Mouse (Mus musculus) c-Kit-positive CD71-negative TER-119-negative erythroid progenitor cells, embryonic 14.5 days (primary cell): ENCODE data around the gene Dock7.

Experiments
- DNase-seq: peaks from one replicate; pipeline ENCODE4 v3.0.0-alpha.2; 2013; ENCODE audit warnings: low read depth

Dock7 gene

DNA sequence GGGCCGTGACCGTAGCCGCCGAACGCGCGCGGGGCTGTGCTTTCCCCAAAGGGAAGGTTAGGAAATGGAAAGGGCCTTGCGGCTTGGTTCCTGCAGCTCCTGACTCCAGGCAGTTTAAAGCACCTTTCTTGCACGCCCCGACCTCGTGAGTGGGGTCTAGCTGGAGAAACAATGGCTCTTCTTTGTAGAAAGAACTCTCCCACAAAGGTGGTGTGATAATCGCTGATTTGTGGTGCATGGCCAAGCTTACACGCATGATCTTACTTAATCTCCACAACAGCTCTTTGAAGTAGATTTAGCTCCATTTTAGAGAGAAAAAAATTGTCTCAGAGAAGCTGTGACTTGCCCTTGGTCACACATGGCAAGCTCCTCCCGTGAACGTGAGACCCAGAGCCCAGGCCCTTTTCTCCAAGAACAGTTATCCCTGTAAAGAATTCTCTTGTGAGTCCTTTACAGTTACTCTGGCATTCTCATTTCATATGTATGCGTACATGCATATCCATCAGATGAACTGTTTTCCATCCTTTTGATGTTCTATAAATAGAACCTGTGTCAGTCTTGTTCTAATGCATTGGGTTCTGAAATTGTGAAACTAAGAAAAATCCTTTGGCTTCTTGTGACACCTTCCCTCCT, 524 bp upstream of the Dock7 start:
- DNase-seq: no peak

DNA sequence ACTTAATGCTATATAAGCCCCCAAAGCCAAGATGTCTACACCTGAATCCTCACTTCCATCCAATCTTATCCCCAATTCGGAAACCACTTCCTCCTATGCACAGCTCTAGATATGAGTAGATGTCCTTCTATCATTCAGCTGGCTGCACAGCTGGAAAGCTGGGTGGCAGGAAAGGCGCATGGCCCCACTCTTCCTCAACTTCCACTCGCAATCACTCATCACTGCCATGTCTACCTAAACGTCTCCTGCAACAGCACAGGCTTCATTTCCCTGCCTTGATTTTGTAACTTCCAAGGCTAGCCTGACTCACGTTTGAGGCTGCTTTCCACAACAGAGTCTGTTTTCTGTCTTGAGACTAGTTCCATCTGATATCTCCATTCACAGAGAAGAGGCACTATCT, 1.7 kb downstream of the Dock7 start:
- DNase-seq: no peak

DNA sequence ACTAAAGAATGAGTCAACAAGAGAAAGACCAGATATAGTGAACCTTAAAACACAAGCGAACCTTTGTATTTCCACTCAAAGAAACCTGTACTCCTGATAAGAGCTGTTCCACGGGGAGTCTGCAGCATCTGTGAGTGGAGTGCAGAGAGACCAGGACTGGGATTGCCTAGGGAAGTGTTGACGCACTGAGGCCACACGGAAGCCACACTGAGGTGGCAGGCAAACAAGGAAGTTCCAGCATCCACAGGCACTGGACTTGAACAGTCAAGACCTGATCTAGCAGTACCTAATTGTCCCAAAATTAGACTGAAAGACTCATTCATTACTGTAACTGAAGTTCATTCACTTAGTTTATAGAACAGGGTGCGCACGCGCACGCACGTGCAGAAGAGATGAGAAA, 4.9 kb downstream of the Dock7 start:
- no peak for DNase-seq

DNA sequence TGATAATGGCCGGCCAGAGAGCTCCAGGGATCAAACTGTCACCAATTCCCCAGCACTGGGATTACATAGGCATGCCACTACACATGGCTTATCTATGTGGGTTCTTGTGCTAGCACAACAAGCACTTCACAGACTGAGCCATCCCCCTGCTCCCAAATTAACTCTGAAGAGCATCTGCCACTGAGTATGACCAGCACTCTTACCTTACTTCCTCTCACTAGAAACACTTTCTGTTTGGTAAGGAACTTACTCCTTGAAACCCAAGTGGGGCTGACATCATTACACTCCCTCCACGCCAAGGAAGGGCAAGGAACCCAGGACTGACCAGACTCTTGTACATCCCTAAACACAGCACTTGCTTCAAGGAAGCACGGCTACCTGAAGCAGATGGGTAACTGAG, 9.0 kb downstream of the Dock7 start:
- no peak for DNase-seq

DNA sequence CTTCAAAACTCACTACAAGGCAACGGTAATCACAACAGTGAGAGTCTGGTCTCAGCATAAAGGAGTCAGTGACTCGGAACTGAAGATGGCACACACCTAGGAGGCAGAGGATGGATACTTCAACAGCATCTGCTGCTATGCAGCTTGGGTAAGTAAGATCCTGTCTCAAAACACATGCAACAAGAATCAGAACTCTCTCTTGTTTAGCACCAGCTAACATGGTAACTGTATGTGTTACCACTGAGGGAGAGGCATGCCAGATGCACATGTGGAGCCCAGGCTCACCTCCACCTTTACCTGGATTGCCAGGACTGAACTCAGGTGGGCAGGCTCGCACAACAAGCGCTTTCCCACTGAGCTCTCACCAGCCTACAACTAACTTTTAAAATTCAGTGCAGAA, 11.9 kb downstream of the Dock7 start:
- DNase-seq: no peak

DNA sequence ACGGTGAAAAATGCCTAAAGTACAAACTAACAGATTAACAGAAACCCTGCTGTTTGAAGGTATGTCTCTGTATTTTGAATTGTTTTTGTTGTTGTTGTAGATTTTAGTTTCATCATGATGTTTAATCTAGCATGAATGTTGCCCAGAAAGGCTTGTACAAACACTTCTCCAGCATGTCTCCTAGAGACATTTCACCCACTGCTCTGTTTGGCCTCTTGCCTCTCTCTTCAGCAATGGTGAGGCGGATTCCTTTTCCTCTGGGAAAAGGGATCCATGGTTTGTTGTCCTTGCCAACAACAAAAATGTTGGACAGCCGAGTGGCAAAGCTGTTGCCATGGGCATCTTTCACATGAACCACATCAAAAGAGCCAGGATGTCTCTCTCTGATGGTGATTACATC, 17.9 kb downstream of the Dock7 start:
- DNase-seq: no peak

DNA sequence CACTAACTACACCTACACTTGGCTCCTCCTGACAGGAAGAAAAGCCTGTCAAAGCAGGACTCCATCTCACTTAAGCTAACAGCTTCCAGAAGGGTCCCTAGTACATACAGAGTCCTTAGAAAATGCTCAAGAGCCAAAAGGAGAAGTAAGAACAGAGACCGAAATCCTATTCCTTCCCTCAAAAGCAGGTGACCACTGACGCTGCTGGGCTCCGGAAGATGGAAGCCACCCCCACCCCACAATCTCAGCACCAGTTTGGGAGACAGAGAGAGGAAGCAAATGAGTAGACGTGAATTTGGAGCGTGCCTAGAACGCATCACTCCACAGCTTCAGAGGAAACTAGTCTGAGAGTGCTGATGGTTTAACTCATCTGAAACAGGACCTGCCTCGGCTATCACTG, 20.0 kb downstream of the Dock7 start:
- no peak for DNase-seq

DNA sequence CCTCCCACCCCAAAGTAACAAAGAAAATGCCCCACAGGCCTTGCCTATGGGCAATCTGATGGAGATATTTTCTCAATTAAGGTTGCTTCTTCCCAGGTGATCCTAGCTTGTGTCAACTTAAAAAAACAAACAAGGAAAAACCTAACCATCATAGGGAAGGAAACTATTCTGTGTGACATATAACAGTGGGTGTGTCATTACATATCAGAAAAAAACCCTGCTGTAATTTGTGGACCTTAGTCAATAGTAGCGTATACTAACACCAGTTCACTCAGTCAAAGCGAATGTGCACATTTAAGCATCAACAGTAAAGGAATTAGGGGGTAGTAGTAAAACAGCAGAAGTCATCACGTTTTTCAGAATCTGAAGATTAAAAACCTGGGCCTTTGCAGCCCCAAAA, 28.9 kb downstream of the Dock7 start:
- no peak for DNase-seq

DNA sequence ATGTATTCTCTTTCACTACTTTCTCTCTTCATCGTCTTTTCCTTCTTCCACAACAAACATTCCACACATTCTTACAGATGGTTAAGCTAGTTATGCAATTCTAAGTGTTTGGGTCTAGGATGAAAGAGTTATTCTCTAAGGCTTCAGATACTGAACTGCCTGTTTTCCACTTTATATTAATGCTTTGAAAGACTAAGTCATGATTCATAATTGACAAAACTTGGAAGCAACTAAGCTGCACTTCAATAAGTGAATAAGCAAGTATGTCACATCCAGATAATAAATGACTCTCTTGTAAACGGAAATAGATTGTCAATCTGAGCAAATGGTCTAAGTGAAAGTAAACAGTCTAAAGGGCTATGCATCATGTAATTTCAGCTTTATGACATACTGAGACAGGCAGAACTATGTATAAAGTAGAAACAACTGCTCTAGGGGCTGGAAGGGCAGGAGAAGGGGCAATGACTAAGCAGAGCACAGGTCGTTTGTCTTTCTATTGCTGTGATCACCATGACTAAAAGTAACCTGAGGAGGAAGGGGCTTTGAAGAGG, 29.5 kb downstream of the Dock7 start:
- DNase-seq: no peak

DNA sequence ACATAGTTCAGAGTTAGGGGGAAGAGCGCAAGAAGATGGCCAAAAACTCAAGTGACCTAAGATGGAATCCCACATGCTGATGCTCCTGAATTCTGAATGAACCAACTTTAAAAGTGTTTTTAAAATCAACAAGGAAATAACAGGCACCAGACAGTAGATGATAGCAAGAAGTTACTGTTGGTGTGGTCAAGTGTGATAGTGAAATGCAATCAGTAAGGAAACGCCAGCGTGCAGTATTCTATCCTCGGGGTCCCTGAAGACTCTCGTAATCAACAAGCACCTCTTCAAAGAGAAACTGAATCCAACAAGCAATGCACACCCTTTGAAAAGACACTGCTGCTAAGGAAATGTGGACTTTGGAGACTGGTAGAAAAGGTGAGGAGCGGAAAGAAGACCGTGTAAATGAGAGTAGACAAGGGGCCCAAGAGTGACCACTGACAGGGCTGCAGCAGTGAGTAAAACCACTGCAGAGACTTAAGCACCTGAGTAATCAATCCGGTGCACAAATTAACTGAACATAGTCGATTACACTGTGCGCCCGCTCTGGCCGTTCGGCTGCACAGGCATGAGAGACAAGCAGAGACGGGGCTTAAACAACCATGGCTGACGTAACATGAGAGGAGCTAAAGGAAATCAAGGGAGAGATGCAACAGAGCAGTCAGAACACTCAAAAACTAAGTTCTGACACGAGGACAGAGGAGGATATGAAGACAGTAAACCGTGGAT, 32.8 kb downstream of the Dock7 start:
- no peak for DNase-seq

DNA sequence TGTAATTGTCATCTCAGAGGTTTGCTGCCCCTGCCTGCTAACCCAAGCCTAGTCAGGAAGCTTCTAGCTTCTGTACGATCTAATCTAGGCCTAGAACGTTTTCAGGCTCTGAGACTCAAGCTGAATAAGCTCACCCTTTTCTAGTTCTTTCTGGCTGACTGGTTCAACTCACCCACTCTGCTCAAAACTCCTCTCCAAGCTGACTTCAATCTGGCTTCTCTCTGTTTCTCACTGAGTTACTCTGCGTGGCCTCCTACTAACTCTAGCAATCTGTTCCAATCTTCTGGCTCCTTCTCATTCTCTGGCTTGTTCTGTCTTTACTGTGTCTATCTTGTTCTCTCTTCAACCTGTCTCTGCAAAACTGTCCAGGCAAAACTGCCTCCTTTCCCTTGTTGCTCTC, 36.9 kb downstream of the Dock7 start:
- DNase-seq: no peak

DNA sequence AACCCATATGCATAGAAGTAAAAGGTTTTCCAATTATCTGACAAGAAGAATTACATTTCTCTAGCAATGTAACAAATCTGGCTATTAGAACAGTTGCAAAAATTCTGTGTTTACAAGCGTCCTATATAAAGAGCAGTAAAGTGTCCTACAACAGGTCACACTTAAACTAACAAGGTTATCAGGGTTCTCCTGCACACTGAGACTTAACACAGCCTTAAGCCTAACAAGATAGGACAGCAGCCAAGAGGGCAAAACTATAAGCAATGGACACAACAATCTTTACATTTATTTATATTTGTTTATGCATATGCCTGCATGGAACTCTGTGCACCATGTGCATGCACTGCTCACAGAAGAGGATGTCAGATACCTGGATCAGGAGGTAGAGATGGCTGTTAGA, 39.5 kb downstream of the Dock7 start:
- no peak for DNase-seq

DNA sequence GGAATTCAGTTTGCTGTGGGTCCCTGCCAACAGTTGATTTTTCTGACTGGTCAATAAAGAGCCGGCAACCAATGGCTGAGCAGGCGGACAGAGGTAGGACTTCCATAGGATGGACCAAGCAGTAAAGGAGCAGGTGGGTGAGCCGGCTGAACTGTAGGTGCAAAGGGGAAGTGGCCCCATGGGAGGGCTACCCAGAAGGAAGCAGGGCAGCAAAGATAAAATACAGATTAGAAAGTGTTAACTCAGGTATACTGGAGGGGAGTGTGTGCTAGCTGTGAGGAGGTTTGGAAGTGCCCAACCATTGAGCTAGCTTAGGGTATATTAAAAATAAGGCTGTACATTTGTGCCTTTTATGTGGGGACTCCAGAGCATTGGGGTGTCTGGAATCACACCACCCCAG, 42.7 kb downstream of the Dock7 start:
- no peak for DNase-seq

DNA sequence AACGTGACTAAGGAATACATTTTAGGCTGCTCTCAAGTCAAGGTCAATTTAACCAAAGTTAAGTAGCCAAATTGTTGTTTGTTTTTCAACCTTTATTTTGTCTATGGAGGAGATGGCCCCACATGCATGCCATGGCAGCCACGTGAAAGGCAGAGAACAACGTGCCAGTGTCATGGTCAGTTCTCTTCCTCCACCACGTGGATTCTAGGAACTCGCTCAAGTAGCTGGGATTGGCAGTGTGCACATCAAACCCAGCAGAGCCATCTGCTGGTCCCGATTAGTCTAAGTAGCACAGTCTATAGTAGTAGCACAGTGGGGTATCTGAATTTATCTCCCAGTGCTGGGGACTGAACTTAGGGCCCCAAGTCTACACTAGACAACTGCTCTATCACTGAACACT, 51.9 kb downstream of the Dock7 start:
- no peak for DNase-seq

DNA sequence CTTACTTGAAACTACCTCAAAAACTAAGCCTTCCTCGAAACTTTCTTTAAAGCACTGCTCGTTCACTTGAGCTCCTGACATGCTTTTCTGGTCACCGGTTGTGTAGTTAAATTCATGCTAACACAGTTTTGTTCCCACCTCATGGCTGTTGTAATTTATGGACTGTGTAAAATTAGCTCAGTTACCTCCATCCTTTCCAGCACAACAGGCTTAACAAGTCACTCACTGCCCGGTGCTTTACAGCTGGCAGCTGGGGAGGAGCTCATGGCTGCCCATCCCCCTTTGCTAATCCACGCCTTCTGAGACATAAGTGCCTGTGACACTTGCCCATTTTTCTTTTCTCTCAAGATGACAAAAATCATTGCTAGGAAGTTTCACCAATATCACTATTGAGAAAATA, 56.2 kb downstream of the Dock7 start:
- no peak for DNase-seq

DNA sequence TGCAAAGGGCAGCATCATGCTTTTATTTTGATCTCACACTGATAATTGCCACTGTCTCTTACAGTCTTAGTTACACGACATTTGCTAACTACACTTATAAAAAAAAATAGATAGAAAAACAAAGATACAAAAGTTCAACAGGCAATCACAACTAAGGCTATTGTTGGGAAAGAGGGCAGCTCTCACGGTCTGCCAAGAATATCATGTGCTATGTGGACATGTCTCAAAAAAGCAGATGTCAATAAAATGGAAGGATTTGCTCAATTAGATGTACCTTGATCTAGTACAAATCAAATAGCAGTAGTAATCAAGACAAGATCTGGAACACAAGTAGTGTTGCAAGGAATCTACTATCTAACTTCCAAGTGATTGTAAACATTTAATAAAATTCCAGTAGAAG, 72.1 kb downstream of the Dock7 start:
- no peak for DNase-seq

DNA sequence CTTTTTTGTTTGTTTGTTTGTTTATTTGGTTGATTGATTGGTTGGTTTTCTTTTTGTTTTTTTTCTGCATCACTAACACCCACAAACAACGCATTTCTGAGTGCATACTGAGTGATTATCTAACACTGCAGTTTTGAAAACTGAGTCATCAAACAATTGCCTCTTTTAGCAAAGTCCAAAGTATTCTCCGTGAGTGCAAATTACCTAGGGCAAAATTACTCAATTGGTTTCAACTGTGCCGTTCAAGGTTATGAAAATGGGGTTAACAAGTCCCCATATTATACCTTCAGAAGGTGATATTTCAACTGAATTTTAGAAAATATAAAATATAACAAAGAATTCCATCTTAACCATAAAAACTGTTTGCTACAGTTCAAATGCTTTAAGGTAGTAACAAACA, 74.2 kb downstream of the Dock7 start:
- DNase-seq: no peak

DNA sequence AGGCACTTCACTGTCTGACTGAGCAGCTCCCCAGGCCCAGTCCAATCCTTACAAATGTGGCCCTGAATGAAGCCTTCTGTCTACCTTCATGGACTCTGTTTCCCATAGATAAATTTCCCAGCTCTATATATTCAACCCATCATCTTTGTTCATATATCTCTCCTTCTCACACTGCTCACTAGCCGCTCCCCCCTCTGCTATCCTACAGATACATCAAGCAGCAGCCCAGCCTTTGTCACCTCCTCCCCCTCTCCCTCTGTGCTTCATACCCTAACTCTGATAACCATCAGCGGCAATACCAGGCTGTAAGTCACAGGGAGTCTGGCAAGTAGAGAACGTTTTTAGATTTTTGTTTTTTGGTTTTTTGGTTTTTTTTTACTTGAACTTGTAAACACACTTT, 75.9 kb downstream of the Dock7 start:
- DNase-seq: no peak

DNA sequence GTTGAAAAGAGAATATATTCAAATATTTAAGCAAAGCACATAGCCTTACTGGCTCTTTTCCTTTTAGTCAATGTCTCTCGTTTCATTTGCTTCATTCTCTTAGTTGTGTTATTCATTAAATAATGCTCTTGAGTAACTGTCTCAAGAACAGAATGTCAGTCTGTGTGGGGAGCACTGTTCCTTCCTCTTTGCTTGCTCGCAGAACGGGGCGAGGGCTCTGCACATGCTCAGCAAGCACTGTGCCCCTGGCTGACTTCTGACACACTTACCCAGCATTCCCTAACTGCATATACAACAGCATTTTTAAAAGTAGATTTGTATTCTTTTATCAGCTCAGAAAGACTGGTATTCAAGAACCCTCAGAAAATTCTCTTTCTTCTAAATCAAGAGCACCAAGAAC, 87.8 kb downstream of the Dock7 start:
- no peak for DNase-seq

DNA sequence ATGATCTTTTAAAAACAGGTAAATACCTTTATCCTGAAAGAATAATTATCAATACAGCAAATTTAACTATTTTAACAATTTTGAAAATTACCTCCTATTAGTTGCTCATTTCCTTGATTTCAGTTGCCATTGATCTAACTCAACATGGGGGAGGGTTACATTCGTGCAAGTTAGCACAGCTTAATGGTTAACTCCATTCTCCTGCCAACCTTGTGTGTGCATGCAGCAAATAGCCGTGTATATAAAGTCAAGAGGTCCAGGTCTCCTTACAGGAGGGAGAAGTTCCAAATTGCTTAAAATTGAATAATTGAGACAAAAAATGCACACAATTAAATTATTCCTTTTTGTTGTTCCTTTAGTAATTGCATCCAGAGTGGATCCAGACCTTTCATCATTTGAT, 90.0 kb downstream of the Dock7 start, which contains the start of gene Angptl3:
Gene Angptl3, plus strand, starts transcription at position 269 of the 400 bp plus-strand sequence.
- DNase-seq: no peak

DNA sequence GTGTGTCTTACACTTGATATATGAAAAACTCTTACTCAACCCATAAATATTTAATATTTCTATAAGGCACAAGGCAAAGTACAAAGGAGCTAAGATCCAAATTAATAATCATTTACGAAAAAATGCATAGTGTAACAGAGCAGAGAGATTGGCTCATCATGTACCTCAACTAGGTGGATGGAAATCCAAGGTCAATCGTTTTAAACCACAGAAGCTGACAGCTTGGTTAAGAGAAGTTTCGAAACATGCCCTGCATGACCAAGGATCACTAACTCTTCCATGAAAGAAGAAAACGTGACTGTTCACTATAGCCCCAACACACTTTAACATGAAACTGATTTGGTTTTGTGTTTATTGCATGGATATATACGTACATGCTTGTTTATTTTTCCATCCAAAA, 92.3 kb downstream of the Dock7 start:
- no peak for DNase-seq

DNA sequence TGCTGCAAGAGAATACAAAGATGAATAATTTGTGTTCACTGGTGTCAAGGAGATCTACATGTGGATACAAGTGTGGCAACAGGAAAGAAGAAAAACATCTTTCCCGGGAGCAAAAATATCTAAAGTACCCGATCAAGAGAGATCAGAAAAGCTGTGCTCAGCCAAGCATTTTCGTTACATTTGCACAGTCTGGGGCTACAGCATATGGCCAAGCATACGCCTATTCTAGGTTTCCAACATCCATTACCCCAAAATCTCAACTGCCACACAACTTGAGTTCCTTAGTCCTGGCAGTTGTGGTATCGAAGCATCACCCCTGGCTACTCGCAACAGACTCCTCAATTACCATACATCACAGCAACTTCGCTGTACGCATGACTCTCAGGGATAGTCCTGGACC, 98.5 kb downstream of the Dock7 start:
- DNase-seq: no peak

DNA sequence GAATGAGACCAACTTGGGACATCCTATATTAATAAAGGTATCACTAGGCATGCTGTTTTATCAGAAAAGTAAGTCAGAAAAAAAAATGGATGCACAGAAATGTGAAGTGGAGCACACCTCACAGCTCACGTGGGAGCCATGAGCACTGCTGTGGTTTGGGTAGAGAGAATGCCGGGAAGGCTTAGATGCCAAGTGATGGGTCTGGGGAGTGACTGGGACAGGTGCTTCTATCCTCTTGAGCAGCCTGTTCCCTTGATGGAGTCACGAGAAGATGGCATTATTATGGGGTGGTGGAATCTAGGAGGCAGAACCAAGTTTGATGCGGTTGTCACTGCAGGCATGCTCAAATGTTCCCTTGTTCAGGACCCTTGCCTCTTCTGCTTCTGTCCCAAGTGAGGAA, 109.7 kb downstream of the Dock7 start:
- no peak for DNase-seq

DNA sequence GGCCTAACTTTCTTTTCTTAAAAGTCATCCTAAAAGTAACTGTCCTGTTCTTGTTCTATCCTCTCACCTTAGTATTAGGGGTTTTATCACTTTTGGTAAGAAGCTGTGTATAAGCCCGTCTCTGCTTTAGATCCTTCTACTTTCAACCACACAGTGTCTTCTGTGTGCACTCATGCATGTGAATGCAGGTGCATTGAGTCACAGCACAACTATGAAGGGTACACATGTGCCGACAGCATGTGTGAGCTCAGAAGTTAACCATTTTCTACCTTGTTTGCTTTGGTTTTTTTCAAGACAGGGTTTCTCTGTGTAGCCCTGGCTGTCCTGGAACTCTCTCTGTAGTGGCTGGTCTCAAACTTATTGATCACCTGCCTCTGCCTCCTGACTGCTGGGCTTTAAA, 114.4 kb downstream of the Dock7 start:
- DNase-seq: no peak
